Mouse (Mus musculus) stomach, embryonic 14.5 days (tissue): ENCODE measurements around the gene Omg. TPM values are rescaled to one million over a fixed set of nuclear protein-coding genes. Genes with fewer than 3 reads are reported as not detected.

ENCODE experiments used
- ATAC-seq: fragments of 200-750 bp; cut with Nextera tagmentation; 2 replicates; pipeline ENCODE4 v1.8.0; 2017; ENCODE audit warnings: low read depth, moderate TSS enrichment; ENCODE audit not compliant: insufficient number of reproducible peaks, insufficient read depth, low FRiP score
- H3K27ac ChIP-seq: fragments of 300-500 bp; sonication (generic); 2 replicates; pipeline ENCODE4 v1.5.1; 2014; ENCODE audit warnings: mild to moderate bottlenecking, low read length, moderate library complexity, mixed read lengths
- H3K27me3 ChIP-seq: fragments of 300-500 bp; sonication (generic); 2 replicates; pipeline ENCODE4 v1.6.1; 2014; ENCODE audit warnings: low read length, control low read depth, mixed read lengths; ENCODE audit not compliant: control insufficient read depth, insufficient read depth
- H3K36me3 ChIP-seq: fragments of 300-500 bp; sonication (generic); 2 replicates; pipeline ENCODE4 v1.6.1; 2014; ENCODE audit warnings: mild to moderate bottlenecking, control low read depth, low read length, moderate library complexity, mixed read lengths; ENCODE audit not compliant: control insufficient read depth, insufficient read depth
- H3K4me1 ChIP-seq: fragments of 300-500 bp; sonication (generic); 2 replicates; pipeline ENCODE4 v1.6.1; 2014; ENCODE audit warnings: low read length, control low read depth, mixed read lengths; ENCODE audit not compliant: control insufficient read depth, insufficient read depth
- H3K4me2 ChIP-seq: fragments of 300-500 bp; sonication (generic); replicated peaks from 2 replicates; pipeline ENCODE4 v1.6.1; 2014; ENCODE audit warnings: low read depth, low read length, control low read depth
- H3K4me3 ChIP-seq: fragments of 300-500 bp; sonication (generic); 2 replicates; pipeline ENCODE4 v1.5.1; 2014; ENCODE audit warnings: low read depth, low read length, control low read depth
- H3K9ac ChIP-seq: fragments of 300-500 bp; sonication (generic); replicated peaks from 2 replicates; pipeline ENCODE4 v1.6.1; 2014; ENCODE audit warnings: low read depth, mild to moderate bottlenecking, control low read depth, low read length, moderate library complexity, mixed read lengths
- H3K9me3 ChIP-seq: fragments of 300-500 bp; sonication (generic); 2 replicates; pipeline ENCODE4 v1.6.1; 2016; ENCODE audit warnings: low read depth, low read length, control low read depth; ENCODE audit not compliant: control insufficient read depth
- WGBS: fragments of 180-500 bp; shearing (Covaris S2); extraction: QIAGEN DNeasy Blood & Tissue Kit; methylation state at CpG from one replicate; pipeline ENCODE4 v1.1.7; 2014; 5-methylcytosine and 5-hydroxymethylcytosine counted together
- polyA plus RNA-seq: library from polyadenylated mRNA; unstranded; fragments of >200 nt; fragmentation: Nextera tagmentation; extraction: Ambion mirVana; gene quantifications from 2 replicates; pipeline ENCODE4 v1.2.1, GENCODE M21; 2014

The Omg gene
- polyA plus RNA-seq = 0.56 and 0.62 TPM in 2 replicates

DNA sequence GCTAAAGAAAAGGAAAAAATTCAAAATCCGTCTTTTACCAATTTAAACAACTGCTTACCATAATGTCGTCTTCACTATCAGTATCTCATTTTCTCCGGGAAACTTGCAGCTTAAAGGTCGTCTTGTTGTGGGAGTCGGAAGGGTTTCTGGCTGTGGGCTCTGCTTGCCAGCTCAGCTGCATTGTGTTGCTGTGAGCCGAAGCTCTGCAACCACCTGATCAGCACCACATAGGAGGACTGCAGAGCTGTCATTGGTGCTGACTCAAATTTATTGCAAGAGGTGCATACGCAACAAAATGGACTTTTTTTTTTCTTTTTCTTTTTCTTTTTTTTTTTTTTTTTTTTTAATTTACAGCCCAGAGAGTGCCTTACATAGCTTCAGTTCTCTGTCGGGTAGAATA lies at the start of gene Omg:
Gene Omg (minus strand): TSS at position 240 of the 400 bp plus-strand sequence.
- no peak within 1 kb of the TSS for H3K4me2 ChIP-seq
- no peak within 1 kb of the TSS for H3K4me3 ChIP-seq
- H3K27ac ChIP-seq = no peak within 1 kb of the TSS
- ATAC-seq = no peak
- no peaks in the 10 kb centered on the region for H3K27me3 ChIP-seq
- H3K36me3 ChIP-seq = no peaks in the 10 kb centered on the region
- H3K9me3 ChIP-seq = no peaks in the 10 kb centered on the region
- no peak within 1 kb of the TSS for H3K9ac ChIP-seq
- H3K4me1 ChIP-seq = no peaks in the 10 kb centered on the region
- 57% methylated on average over 8 of the region's 8 CpGs for WGBS

DNA sequence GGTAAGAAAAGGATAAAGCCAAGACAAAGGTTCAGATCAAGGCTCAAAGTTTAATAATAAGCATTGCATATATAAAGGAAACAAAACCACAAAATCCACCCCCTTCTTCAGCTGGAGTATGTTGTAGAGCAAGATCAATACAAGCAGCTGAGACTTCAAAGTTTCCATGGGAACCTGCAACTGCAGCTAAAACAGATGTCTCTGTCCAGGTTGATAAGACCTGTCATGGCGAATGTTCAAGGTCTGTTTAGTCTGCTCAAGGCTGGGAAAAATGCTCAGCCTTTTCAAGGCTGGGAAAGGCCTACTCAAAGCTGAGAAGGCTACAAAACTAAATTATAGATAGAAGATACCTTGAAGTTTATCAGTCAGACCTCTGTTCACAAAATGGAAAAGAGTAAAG lies 48.7 kb upstream of the Omg start:
- Histone ChIP-seq H3K9ac (no peak overlapping the region), H3K36me3 (peaks cover 73% of the 10 kb centered on the region), H3K4me3 (no peak overlapping the region), H3K9me3 (no peaks in the 10 kb centered on the region), H3K4me2 (no peak overlapping the region), H3K4me1 (no peaks in the 10 kb centered on the region), H3K27me3 (no peaks in the 10 kb centered on the region), H3K27ac (no peak overlapping the region)
- 57% methylated on average over 1 of the region's 1 CpGs for WGBS
- no peak for ATAC-seq

GRCm38 (mm10) chr11:79536293-79536692 lies 32.4 kb upstream of the Omg start:
- H3K27me3 ChIP-seq = no peaks in the 10 kb centered on the region
- 88% methylated on average over 3 of the region's 3 CpGs for WGBS
- no peak overlapping the region for H3K27ac ChIP-seq
- ATAC-seq = no peak
- no peak overlapping the region for H3K4me3 ChIP-seq
- no peaks in the 10 kb centered on the region for H3K9me3 ChIP-seq
- 0 out of 2 replicates have a peak, but pooled peaks cover 4% of the 10 kb centered on the region for H3K4me1 ChIP-seq
- H3K9ac ChIP-seq = no peak overlapping the region
- H3K36me3 ChIP-seq = peaks cover 8% of the 10 kb centered on the region
- no peak overlapping the region for H3K4me2 ChIP-seq

GRCm38 (mm10) chr11:79535554-79535953 lies 31.7 kb upstream of the Omg start:
- no peak overlapping the region for H3K9ac ChIP-seq
- no peak overlapping the region for H3K27ac ChIP-seq
- ATAC-seq = no peak
- H3K4me3 ChIP-seq = no peak overlapping the region
- WGBS = 87% methylated on average over 4 of the region's 4 CpGs
- H3K27me3 ChIP-seq = no peaks in the 10 kb centered on the region
- H3K36me3 ChIP-seq = peaks cover 6% of the 10 kb centered on the region; the same call in 1 of the 2 replicates
- no peaks in the 10 kb centered on the region for H3K9me3 ChIP-seq
- no peak overlapping the region for H3K4me2 ChIP-seq
- H3K4me1 ChIP-seq = 0 out of 2 replicates have a peak, but pooled peaks cover 4% of the 10 kb centered on the region

DNA sequence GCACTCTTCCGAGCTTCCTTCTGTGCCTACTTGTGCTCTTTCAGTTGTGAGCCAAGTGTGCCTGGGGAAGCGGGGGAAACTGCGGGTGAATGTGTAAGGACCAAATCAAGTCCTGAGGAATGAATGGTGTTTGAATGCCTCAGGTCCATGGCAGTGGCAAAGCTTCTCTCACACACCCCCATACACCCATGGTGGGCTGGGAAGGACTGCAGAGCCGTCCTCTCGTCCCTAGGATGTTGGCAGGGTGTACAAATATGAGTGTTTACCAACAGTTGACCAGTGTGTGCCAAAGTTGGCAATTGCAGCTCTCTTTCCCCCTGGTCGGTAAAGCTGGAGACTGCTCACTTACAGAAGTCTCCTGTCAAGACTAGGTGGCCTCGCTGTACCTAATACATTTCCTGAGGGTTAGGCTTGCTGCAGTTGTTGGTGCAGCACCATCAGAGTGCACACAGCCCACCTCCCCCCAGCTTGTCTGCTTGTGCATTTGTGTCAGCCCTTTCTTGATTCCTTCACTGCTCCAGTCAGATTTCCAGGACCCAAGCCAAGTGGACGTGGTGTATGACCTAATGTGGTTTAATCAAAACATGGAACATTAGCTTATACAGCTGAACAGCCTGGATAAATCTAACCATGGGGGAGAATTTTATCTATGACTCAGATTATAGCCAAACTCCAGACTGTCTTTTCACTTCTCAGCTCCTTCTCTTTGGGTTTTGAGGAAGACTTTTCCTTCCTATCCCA lies 30.2 kb upstream of the Omg start:
- H3K27ac ChIP-seq = peak overlapping the region; percentile 73; the same call in 1 of the 2 replicates
- 71% methylated on average over 8 of the region's 8 CpGs for WGBS
- ATAC-seq = peak; percentile 42; the same call in 1 of the 2 replicates

DNA sequence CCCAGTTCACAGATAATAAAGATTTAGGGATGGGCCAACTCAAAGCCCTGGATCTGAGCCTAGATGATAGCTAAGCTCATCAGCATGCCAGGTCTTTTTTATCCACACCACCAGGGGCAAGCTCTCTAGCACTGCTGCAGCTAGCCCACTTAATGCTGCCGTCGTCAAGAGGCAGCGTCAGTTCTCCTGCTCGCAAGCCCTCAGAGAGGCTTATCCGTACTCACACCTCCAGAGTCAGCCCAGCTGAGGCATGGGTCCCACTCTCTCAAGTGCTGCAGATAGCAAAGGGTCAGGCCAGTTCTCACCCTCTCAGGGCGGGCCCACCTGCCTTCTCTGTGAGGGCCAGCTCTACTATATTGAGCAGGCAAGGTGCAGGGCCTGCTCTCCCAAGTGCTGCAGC lies 29.4 kb upstream of the Omg start:
- WGBS = 80% methylated on average over 6 of the region's 6 CpGs
- H3K4me2 ChIP-seq = no peak overlapping the region
- no peak overlapping the region for H3K9ac ChIP-seq
- H3K27ac ChIP-seq = no peak overlapping the region
- ATAC-seq = no peak
- H3K4me3 ChIP-seq = no peak overlapping the region
- H3K9me3 ChIP-seq = no peaks in the 10 kb centered on the region
- 0 out of 2 replicates have a peak, but pooled peaks cover 4% of the 10 kb centered on the region for H3K4me1 ChIP-seq
- H3K27me3 ChIP-seq = no peaks in the 10 kb centered on the region
- peaks cover 6% of the 10 kb centered on the region; the same call in 1 of the 2 replicates for H3K36me3 ChIP-seq

More for the DNA sequence above, 30.2 kb upstream of the Omg start:
- Histone ChIP-seq H3K4me2 (no peak overlapping the region), H3K27me3 (no peaks in the 10 kb centered on the region), H3K36me3 (peaks cover 6% of the 10 kb centered on the region; the same call in 1 of the 2 replicates), H3K4me3 (no peak overlapping the region), H3K4me1 (0 out of 2 replicates have a peak, but pooled peaks cover 4% of the 10 kb centered on the region), H3K9me3 (no peaks in the 10 kb centered on the region), H3K9ac (no peak overlapping the region)

- Histone ChIP-seq H3K4me3 (no peak overlapping the region), H3K4me1 (0 out of 2 replicates have a peak, but pooled peaks cover 4% of the 10 kb centered on the region), H3K4me2 (no peak overlapping the region), H3K27ac (no peak overlapping the region), H3K36me3 (0 out of 2 replicates have a peak, but pooled peaks cover 2% of the 10 kb centered on the region), H3K9ac (no peak overlapping the region), H3K27me3 (no peaks in the 10 kb centered on the region), H3K9me3 (no peaks in the 10 kb centered on the region)
- 83% methylated on average over 4 of the region's 4 CpGs for WGBS
- no peak for ATAC-seq
Measured at GRCm38 (mm10) chr11:79531485-79531884, 27.6 kb upstream of the Omg start.

- no peak for ATAC-seq
- Histone ChIP-seq H3K9ac (no peak overlapping the region), H3K4me3 (no peak overlapping the region), H3K4me1 (0 out of 2 replicates have a peak, but pooled peaks cover 4% of the 10 kb centered on the region), H3K4me2 (no peak overlapping the region), H3K27me3 (no peaks in the 10 kb centered on the region), H3K9me3 (no peaks in the 10 kb centered on the region), H3K27ac (no peak overlapping the region), H3K36me3 (0 out of 2 replicates have a peak, but pooled peaks cover 2% of the 10 kb centered on the region)
- WGBS = 85% methylated on average over 11 of the region's 11 CpGs
Measured at GRCm38 (mm10) chr11:79530774-79531173, 26.9 kb upstream of the Omg start.
